Mouse (Mus musculus) liver, adult 2 months (tissue): ENCODE measurements around the gene Ap3s2. TPM values are rescaled to one million over a fixed set of nuclear protein-coding genes. Genes with fewer than 3 reads are reported as not detected.

ENCODE experiments used
- DNase-seq: peaks from one replicate; pipeline ENCODE4 v3.0.0-alpha.2; 2011; ENCODE audit warnings: low read depth, low spot score; ENCODE audit errors: extremely low read depth
- H3K27ac ChIP-seq: fragments of 200-500 bp; replicated peaks from 2 replicates; pipeline ENCODE4 v1.5.1; 2012; ENCODE audit warnings: low read depth, mild to moderate bottlenecking, control low read depth, inconsistent platforms, low read length; ENCODE audit not compliant: insufficient read depth
- H3K27me3 ChIP-seq: fragments of 200-500 bp; 2 replicates; pipeline ENCODE4 v1.6.1; 2012; ENCODE audit warnings: mild to moderate bottlenecking, moderate library complexity, low read length, inconsistent platforms; ENCODE audit not compliant: control insufficient read depth, insufficient read depth
- H3K36me3 ChIP-seq: fragments of 200-500 bp; 2 replicates; pipeline ENCODE4 v1.6.1; 2012; ENCODE audit warnings: low read length, inconsistent platforms; ENCODE audit not compliant: control insufficient read depth, insufficient read depth
- H3K4me1 ChIP-seq: fragments of 200-500 bp; 2 replicates; pipeline ENCODE4 v1.6.1; 2011; ENCODE audit warnings: low read length; ENCODE audit not compliant: control insufficient read depth, insufficient read depth
- H3K4me3 ChIP-seq: fragments of 200-500 bp; 2 replicates; pipeline ENCODE4 v1.5.1; 2011; ENCODE audit warnings: low read depth, mild to moderate bottlenecking, control low read depth, low read length, moderate library complexity; ENCODE audit not compliant: insufficient read depth
- H3K79me2 ChIP-seq: fragments of 200-500 bp; 2 replicates; pipeline ENCODE4 v1.6.1; 2012; ENCODE audit warnings: inconsistent platforms, mild to moderate bottlenecking, low read length, moderate library complexity; ENCODE audit not compliant: control insufficient read depth, insufficient read depth
- H3K9ac ChIP-seq: fragments of 200-500 bp; 2 replicates; pipeline ENCODE4 v1.6.1; 2012; ENCODE audit warnings: low read depth, mild to moderate bottlenecking, control low read depth, inconsistent platforms, low read length
- CTCF ChIP-seq: fragments of 200-500 bp; IDR thresholded peaks from 2 replicates; pipeline ENCODE4 v1.5.1; 2011; ENCODE audit warnings: low read depth, low read length, control low read depth
- POLR2A ChIP-seq: fragments of 200-500 bp; IDR thresholded peaks from 2 replicates; pipeline ENCODE4 v1.6.1; 2011; ENCODE audit warnings: low read length, control low read depth; ENCODE audit not compliant: insufficient read depth; ENCODE audit errors: extremely low read depth
- WGBS: fragments of 180-500 bp; shearing (Covaris S2); methylation state at CpG from one replicate; pipeline ENCODE4 v1.1.7; 2018; 5-methylcytosine and 5-hydroxymethylcytosine counted together
- polyA plus RNA-seq: library from polyadenylated mRNA; depleted of rRNA; stranded (reverse); fragments of >200 nt; gene quantifications from 2 replicates; pipeline ENCODE4 v1.2.3, GENCODE M21; 2012
- total RNA-seq: library from RNA; depleted of rRNA; stranded (reverse); fragments of >200 nt; gene quantifications from 2 replicates; pipeline ENCODE4 v1.2.3, GENCODE M21; 2014

Ap3s2 gene
- total and polyA plus RNA-seq, 2 experiments = 6.3 to 10.3 TPM

GRCm38 (mm10) chr7:79846342-79846741 is 74.1 kb downstream of the Ap3s2 start:
- no peaks in the 10 kb centered on the region for H3K27me3 ChIP-seq
- no peak overlapping the region for H3K9ac ChIP-seq
- peaks cover 15% of the 10 kb centered on the region for H3K4me1 ChIP-seq
- no peak overlapping the region for H3K4me3 ChIP-seq
- TF ChIP-seq POLR2A = no peak
- no peak for TF ChIP-seq CTCF
- DNase-seq = no peak
- no peaks in the 10 kb centered on the region for H3K36me3 ChIP-seq
- peaks cover 6% of the 10 kb centered on the region; the same call in 1 of the 2 replicates for H3K79me2 ChIP-seq
- WGBS = 81% methylated on average over 2 of the region's 2 CpGs
- H3K27ac ChIP-seq = no peak overlapping the region

GRCm38 (mm10) chr7:79844090-79844802 is 76.2 kb downstream of the Ap3s2 start:
- H3K4me3 ChIP-seq = no peak overlapping the region
- H3K4me1 ChIP-seq = peaks cover 21% of the 10 kb centered on the region
- peak overlapping the region; percentile 91 for H3K27ac ChIP-seq

DNA sequence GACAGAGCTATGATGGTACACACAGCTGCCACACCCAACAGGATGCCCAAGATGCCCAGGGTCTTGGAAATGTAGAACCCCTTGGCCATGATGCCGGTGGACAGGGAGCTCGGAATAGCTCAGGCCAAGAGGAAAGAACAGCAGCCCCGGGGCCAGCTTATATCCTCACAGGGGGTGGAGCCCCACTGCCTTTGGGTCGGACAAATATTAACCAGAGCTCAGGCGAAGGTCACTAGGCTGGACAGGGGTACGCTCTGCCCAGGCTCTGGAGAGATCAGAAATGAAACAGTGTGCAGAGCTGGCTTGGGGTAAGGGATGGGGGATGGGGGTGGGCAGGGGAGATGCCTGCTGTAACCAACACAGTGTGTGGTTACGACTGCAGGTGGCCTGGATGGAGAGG is 78.3 kb downstream of the Ap3s2 start:
- peak; percentile 79; the same call in 1 of the 2 replicates for TF ChIP-seq POLR2A
- no peak for TF ChIP-seq CTCF
- peaks cover 21% of the 10 kb centered on the region for H3K4me1 ChIP-seq
- 24% methylated on average over 7 of the region's 7 CpGs for WGBS
- H3K9ac ChIP-seq = peak overlapping the region; percentile 71
- peaks cover 10% of the 10 kb centered on the region; the same call in 1 of the 2 replicates for H3K79me2 ChIP-seq
- no peaks in the 10 kb centered on the region for H3K27me3 ChIP-seq
- no peaks in the 10 kb centered on the region; the same call in 1 of the 2 replicates for H3K36me3 ChIP-seq
- DNase-seq = peak; percentile 93
- H3K4me3 ChIP-seq = peak overlapping the region; percentile 65
- peak overlapping the region; percentile 91 for H3K27ac ChIP-seq

More at GRCm38 (mm10) chr7:79844090-79844802, 76.2 kb downstream of the Ap3s2 start:
- H3K9ac ChIP-seq = peak overlapping the region; percentile 61
- no peaks in the 10 kb centered on the region for H3K36me3 ChIP-seq
- TF ChIP-seq POLR2A = 0 out of 2 replicates have a peak, but pooled peaks have one; percentile 7
- TF ChIP-seq CTCF = peak; percentile 21; the same call in 1 of the 2 replicates
- DNase-seq = peak; percentile 87
- 15% methylated on average over 8 of the region's 8 CpGs for WGBS
- peaks cover 10% of the 10 kb centered on the region; the same call in 1 of the 2 replicates for H3K79me2 ChIP-seq
- no peaks in the 10 kb centered on the region for H3K27me3 ChIP-seq

- peaks cover 7% of the 10 kb centered on the region for H3K4me1 ChIP-seq
- 56% methylated on average over 2 of the region's 2 CpGs for WGBS
- no peaks in the 10 kb centered on the region for H3K27me3 ChIP-seq
- peaks cover 10% of the 10 kb centered on the region; the same call in 1 of the 2 replicates for H3K79me2 ChIP-seq
- peaks cover 9% of the 10 kb centered on the region for H3K36me3 ChIP-seq
- TF ChIP-seq POLR2A (no peak), CTCF (no peak)
- no peak overlapping the region for H3K4me3 ChIP-seq
- H3K27ac ChIP-seq = no peak overlapping the region
- peak; percentile 54 for DNase-seq
- H3K9ac ChIP-seq = no peak overlapping the region
Observed at GRCm38 (mm10) chr7:79837247-79837646, 83.2 kb downstream of the Ap3s2 start.

GRCm38 (mm10) chr7:79835196-79835595 is 85.3 kb downstream of the Ap3s2 start:
- TF ChIP-seq CTCF (no peak), POLR2A (no peak)
- H3K9ac ChIP-seq = no peak overlapping the region
- H3K36me3 ChIP-seq = peaks cover 9% of the 10 kb centered on the region
- no peak overlapping the region for H3K27ac ChIP-seq
- no peaks in the 10 kb centered on the region for H3K27me3 ChIP-seq
- H3K4me1 ChIP-seq = peaks cover 11% of the 10 kb centered on the region
- DNase-seq = no peak
- no peaks in the 10 kb centered on the region for H3K79me2 ChIP-seq
- no peak overlapping the region for H3K4me3 ChIP-seq
- WGBS = 95% methylated on average over 6 of the region's 6 CpGs

DNA sequence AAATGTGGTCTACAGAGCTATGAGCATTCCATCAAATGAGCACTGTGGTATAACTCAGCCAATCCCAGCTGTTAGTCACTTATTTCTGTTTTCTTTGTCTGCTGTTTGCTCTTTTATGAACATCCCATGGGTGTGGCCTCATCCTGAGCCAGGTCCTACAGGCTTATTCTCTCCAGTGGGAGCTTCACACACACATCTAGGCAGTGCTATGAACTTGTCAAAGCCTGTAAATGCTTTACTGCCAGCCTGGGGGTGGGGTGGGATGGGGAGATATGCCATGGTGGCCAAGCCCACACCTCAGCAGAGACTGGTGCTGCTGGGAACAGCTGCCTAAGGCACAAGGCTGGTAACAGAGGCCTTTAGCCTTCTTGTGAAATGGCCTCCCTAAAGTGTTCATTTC is 87.5 kb downstream of the Ap3s2 start:
- no peak overlapping the region for H3K27ac ChIP-seq
- no peaks in the 10 kb centered on the region for H3K79me2 ChIP-seq
- H3K9ac ChIP-seq = no peak overlapping the region
- H3K4me3 ChIP-seq = no peak overlapping the region
- H3K27me3 ChIP-seq = no peaks in the 10 kb centered on the region
- peaks cover 9% of the 10 kb centered on the region for H3K36me3 ChIP-seq
- H3K4me1 ChIP-seq = peaks cover 13% of the 10 kb centered on the region
- TF ChIP-seq POLR2A (no peak), CTCF (no peak)
- no peak for DNase-seq
